Mouse (Mus musculus): Measurements from ENCODE around the gene Rbfox1.

Rbfox1 gene

DNA sequence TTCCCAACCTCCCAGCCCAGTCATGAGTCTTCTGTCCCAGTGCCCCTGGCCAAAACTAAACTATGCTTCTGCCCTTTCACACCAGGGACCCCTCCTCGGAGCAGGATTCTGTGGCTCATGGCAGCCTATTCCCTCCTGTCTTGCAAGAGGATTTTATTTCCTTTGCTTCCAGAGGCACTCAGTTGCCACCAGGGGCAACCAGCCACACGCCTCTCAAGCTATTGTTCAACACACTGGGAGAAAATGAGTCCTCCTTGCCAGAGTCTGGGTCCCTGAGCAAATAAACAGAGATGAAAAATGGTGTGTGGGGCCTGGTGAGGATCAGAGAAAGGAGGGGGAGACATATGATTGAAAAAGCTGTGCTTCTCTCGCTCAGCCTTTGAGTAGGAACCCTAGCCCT lies 327.8 kb downstream of the Rbfox1 start:
- no peak for DNase-seq (ENCODE audit: low spot score)

DNA sequence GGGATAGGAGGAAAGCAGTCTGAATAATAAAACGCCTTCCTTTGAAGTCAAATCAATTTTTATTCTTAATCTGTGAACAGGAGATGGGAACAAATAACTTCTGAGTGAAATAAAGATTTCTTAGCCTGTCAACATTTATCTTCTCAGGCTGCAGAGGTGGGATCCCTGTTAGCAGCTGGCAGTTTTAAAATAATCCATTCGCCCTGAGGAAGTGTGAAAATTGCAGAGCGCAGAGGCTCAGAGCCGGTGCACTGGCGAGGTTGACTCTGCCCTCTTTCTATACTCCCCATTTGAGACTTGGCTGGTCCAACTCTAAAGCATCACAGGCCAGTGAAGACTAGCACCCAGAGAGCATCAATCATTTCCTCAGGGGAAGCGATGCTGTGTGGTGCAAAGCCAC lies 342.3 kb downstream of the Rbfox1 start:
- no peak for DNase-seq (ENCODE audit: low spot score)

DNA sequence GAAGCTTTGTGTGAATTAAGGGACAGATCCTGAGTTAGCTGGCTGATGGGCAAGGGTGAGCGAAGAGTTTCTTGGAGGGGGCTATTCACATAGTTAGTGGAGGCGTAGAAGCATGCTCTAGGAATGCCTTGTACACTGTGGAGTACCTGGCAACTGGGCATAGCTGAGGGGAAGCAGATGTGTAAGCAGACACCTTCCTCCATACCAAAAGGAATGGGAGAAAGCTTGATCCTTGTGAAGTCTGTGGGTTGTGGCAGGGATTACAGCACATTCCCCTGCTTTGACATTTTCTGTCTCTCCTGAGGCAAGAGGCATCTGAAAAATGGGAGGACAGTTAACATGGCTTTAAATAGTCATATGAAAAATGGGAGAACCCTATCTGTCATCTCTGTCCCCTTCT lies 347.8 kb downstream of the Rbfox1 start:
- no peak for DNase-seq (ENCODE audit: low spot score)

DNA sequence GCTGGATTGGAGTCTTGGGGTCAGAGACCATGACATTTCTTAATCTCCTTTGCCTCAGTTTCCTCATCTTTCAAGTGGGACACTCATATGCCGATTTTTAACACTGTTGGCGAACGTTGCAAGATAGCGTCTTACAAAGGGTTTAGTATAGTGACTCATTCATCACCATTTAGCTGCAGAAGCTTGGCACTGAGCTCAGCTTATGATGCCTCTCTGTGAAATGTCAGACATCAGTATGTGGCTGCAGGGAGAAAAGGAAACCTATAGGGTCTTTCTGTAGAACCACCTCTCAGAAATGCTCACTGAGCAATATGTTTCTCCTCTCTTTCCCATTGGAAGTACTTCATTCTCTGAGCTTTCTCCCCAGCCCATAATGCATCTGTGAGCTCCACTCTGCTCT lies 356.2 kb downstream of the Rbfox1 start:
- no peak for DNase-seq (ENCODE audit: low spot score)

DNA sequence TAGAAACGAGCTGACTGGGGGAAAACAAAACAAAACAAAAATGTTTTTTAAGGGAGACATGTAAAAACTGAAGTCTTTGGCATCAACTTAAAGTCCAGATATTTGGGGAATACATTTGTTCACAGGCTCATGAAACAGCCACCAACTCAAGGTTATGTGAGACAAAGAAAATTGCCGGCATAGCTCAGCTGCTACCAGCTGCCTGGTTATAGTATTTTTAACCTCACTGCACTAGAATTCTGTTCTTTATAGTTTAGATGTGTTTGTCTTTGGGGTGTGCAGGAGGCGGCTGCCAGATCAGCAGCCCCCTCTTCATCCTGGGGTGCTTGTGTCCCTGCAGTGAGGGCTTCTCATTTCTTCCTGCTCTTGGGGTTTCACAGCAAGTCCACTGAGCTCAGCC lies 357.3 kb downstream of the Rbfox1 start:
- no peak for DNase-seq (ENCODE audit: low spot score)

DNA sequence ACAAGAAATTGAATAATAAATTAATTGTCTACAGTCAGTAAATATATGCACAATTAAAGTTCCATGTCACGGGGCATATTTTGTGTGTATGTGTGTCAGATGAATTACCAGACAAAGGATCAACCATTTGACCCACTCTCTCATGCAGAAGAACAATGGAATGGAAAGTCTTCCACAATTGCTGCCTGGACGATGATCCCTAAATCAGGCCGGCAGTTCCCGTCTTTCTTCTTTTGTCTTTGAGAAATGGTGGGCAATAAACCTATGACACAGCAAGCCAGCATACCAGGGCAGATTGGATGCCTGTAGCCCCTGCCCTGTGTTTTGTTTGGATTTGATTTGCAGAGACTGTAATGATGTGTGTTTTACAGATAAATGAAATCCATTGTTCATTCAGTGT lies 362.4 kb downstream of the Rbfox1 start:
- no peak for DNase-seq (ENCODE audit: low spot score)

DNA sequence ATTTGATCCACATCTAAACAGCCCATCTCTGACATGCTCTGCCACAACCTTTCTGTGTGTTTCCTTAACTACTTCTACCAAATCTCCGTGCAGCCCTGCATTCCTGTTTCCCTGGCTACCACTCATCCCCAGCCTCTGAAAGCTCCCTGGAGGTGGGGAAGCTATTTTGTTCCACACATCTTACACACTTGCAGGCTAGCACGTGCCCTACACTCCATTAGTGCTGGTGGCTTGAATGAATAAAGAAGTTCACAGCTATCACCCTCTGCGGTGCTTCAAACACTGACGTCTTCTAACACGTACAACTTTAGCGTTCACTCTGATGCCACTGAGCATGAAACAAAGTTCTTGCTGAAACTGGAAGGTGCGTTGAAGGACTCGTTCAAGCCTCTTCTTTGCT lies 379.4 kb downstream of the Rbfox1 start:
- DNase-seq (ENCODE audit: low spot score) = no peak

DNA sequence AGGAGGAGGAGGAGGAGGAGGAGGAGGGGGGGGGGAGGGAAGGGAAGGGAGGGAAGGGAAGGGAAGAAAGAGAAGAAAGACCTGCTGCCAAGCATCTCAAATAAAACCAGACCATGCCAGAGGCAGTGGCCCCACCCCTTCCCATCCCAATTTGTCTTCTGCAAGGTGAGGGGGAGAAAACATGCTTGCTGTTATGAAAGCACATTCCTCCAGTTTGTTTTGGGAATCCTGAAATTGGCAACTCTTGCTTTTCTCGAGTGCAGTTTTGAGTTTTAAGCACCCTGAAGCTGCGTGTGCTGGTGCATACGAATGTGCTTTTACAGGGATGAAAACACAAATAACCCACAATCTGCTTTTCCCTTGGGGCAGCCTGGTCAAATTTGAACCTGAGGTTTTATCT lies 380.5 kb downstream of the Rbfox1 start:
- DNase-seq (ENCODE audit: low spot score) = no peak

DNA sequence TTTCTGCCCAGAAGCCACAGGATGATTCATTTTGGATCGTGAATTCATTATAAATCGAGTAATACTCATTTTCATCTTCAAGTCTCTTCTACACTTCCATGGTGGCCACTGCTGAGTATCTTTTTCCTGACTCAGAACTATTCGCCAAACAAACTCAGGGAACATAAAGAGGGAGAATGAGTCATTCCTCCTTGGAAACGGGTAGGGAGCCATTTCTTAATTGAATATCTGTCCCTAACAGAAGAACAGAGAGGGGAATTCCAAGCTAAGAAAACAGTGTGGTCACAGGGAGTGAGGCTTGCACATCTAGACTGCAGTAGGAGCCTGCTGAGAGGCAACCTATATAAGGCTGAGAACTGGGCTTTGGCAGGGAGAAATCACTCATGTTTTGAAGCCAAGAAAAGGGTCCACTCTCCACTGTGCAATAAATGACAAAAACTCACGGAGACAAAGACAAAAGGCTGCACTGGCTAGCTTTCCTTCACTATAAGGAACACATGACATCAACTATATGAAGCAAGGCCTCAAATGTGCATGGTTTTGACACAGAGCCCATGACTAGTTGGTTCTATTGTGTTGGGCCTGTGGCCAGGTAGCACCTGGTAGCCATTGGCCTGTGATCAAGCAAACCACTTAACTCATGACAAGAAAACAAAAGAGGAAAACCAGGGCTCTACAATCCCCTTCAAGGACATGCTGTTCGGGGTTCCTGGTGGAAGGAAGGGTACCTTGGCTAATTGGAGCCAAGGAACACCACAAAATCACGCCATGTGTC lies 386.6 kb downstream of the Rbfox1 start:
- DNase-seq (ENCODE audit: low spot score) = no peak

DNA sequence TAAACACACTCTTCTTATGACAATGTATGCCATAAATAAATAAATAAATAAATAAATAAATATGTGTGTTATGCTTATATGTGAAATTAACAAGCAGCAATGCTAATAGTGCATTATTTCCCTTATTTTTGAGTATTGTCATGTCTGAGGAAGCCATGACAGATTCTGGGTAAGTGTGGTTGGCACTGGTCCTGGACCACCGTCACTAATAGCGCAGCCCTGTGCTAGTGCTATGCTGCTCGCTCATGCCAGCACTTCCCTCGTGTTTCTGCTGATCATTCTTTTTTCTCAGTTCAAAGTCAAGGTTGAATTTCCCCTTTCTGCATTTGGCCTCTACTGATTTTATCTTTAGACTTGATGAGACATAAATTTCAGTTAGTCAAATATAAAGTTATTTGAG lies 398.3 kb downstream of the Rbfox1 start:
- DNase-seq (ENCODE audit: low spot score) = no peak

DNA sequence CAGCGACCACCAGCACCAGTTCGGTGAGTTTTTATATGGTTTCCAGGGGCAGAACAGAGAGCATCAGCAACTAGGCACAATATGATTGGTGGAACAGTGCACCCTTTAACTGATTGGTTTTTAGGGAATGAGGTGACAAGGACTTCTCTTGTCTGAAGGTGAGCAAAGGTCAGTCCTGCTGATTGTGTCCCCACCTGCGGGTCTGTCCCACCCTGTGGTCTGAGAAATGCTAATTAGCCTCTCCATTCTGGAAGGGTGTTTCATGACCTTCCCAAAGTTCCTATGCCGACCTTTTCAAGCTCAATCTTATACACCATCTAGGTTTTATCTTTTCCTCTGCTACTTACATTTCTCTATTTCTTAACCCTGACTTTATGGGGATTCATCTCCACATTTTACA lies 399.2 kb downstream of the Rbfox1 start:
- DNase-seq (ENCODE audit: low spot score) = no peak

DNA sequence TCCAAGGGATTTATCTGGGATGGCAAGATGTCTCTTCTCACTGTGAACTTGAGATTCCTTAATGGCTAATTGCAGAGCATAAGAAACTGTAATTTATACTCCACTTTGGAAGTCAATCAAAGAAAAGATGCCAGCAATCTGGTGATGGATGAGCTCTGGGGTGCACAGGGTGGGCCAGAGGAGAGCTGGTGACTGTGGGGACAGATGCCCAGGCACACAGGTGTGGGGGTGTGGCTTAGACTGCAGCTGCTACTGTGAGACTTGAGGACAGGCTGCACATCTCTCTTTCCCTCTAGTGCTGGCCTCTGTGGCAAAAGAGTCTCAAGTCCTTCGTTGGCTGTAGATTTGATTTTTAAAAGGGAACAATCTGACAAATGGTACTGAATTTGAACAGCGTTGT lies 402.5 kb downstream of the Rbfox1 start:
- DNase-seq (ENCODE audit: low spot score) = no peak

DNA sequence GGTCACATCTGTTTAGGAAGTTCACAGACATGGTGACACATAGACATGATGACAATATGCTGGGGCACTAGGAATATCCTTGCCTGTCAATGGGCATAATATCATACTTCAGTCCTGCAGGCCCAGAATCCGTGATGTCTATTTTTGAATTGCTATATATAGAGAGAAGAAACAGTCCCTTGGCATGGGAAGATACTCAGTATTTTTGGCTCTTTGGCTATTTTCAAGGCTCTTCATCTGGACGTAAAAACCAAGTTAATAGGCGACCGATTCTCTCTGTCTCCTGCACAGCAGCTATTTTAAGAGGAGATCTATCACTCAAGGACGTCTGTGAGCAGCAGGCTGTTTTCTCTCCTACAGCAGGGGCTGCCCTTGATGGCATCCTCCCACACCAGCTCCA lies 415.0 kb downstream of the Rbfox1 start:
- no peak for DNase-seq (ENCODE audit: low spot score)

DNA sequence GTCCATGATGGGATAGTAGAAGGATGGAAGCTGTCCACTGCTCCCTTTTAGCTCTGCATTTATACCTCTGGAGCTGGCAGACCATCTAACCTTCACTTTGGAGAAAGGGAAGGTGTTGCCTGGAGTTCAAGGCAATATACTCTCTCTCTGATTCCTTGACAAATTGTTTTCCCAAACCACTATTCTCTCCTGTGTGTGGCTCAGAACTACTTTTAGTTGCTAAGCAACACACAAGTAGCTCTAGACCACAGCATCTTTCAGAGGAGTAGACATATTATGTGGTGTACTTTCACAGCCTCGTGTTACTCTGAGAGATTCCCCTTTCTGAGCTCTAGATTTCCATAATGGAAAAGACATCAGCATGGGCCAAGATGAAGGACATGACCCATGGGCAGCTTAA lies 417.9 kb downstream of the Rbfox1 start:
- no peak for DNase-seq (ENCODE audit: low spot score)

DNA sequence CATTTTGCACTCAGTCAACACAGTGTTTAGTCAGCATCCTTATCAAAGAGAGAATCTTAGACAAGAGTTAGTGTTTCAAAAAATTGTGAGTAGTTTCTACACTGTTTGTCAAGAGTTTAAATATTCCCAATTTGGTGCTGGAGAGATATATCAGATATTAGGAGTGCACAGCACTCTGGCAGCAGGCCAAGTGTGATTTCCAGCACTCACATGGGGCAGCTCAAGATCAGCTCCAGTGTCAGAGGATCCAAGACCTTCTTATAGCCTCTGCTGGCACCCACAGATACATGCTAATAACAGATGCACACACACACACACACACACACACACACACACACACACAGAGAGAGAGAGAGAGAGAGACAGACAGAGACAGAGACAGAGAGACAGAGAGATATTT lies 424.8 kb downstream of the Rbfox1 start:
- DNase-seq (ENCODE audit: low spot score) = no peak

DNA sequence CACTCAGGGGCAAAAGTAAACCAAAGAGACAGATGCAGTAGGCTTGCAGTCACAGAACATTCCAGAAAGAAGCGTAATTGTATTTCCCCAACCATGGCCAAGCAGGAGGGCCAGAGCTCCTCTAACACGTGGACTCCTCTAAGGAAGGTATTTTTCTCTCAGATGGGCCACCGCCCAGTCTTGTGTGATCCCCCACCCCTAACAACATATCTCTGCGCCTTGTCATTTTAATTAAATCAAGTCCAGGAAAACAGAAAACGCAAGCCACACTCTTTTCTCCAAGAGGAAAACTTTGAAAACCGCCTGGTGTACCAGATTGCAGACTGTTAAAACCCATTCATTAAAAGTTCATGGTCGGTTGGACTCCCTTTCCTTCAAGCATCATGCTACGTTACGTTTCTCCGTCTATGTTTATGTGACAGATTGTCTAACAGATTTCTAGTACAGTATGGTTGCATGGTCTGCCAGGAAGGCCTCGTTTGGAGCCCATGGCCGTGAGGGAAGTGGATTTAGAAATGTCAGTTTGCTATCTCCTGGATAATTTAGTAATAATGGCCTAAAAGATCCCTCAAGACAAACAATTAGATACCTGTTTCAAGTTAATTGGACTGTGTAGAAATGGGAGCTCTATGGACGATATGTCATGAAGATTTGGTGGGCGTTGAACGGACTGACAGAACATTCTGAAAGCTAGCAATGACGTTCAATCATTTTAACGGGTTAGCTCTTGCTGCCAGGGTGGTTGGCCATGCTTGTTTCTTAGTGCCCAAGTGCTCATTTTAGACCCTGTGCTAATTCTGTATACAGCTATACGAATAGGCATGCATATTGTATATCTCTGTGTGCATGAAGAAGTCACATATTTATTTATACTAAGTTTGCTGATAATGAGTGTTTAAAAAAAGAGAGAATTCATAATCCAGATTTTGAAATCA lies 425.9 kb downstream of the Rbfox1 start:
- DNase-seq (ENCODE audit: low spot score) = no peak

DNA sequence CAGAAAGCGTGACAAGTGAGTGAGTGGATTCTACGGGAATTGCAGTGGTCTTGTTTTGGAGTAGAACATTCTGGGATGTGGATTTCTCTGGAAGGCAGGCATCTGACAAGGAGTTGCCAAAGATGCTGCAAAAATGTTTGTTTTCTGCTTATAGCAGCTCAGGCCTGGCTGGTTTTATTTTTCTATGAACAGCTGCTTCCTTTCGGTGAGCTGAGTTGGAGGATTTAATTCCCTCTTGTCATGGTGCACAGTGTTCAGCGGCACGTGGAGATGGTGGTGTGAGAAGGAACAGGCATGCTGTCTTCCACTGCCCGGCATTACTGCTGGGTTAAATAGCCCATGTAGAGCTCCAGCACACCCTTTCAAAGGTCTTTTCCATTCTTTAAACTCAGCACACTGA lies 428.5 kb downstream of the Rbfox1 start:
- DNase-seq (ENCODE audit: low spot score) = no peak

DNA sequence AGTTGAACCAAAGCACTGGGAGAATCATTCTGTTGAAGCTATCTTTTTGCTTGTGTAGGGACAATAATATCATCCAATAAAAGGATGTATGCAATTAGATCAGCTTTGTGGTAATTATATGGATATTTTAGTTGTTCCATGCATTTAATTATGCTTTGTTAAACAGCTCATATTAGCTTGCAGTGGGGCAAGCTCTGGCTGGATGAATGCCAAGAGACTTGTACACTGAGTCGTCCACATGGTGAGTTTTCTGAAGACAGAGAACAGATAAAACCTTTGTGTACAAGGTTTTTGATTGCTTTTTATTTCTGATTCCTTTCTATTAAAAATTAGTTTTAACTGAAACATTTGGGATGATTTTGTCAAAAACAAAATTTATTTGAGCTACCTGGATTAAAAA lies 439.7 kb downstream of the Rbfox1 start:
- no peak for DNase-seq (ENCODE audit: low spot score)

DNA sequence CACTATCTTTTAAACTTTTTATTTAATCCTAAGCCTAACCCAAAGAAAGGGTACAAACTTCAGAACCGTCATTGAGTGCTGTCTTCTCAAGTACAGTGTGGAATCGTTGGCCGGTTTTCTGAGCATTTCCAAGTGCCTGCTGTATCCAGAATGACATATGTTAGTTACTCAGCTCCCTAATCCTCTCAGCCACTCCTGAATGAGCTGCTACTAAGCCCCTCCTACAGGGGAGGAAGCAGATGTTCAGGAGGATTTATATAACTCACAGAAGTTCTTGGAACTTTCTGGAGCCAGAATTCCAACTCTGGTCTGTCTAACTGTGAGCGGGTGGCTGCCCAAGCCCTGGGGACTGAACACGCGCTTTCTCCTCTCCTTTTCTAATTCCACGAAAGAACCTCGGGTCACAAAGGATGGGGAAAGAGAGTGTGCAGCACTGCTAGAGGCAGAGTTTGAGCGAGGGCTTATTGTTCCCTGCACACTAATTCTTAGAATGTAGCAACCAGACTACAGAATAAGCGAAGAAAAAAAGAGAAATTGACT lies 446.3 kb downstream of the Rbfox1 start:
- DNase-seq (ENCODE audit: low spot score) = no peak

DNA sequence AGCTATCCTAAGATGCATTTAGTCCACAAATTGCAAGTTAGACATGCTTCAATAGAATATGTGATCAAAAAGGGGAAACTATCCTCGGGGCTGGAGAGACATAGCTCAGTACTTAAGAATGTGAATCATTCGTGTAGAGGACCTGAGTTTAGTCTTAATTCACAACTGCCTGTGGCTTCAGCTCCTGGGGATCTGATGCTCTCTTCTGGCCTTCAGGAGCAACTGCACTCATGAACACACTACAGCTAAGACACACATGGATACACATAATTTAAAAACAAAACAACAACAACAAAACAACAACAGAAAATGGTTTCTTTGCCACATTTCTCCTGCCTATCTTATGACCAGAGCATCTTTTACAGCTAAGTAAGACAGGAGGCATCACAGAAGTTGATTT lies 448.1 kb downstream of the Rbfox1 start:
- DNase-seq (ENCODE audit: low spot score) = no peak

DNA sequence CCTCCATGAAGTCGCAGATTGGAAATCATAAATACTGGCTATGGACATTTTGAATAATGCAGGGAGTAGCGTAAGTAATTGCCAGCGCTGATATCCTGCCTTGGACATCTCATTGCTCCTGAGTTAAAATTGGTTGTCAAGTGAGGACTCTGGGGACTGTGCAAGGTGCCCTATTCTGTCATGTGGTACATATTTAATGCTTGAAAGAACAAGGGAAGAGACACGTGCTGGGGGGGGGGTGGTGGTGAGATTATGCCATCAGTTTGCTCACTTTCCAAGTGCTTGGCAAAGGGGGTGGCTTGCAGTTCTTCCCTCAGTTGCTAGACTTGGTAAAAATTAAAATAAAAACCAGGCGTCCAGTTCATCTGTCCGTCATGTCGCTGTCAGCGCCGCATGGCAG lies 462.9 kb downstream of the Rbfox1 start:
- DNase-seq (ENCODE audit: low spot score) = no peak

DNA sequence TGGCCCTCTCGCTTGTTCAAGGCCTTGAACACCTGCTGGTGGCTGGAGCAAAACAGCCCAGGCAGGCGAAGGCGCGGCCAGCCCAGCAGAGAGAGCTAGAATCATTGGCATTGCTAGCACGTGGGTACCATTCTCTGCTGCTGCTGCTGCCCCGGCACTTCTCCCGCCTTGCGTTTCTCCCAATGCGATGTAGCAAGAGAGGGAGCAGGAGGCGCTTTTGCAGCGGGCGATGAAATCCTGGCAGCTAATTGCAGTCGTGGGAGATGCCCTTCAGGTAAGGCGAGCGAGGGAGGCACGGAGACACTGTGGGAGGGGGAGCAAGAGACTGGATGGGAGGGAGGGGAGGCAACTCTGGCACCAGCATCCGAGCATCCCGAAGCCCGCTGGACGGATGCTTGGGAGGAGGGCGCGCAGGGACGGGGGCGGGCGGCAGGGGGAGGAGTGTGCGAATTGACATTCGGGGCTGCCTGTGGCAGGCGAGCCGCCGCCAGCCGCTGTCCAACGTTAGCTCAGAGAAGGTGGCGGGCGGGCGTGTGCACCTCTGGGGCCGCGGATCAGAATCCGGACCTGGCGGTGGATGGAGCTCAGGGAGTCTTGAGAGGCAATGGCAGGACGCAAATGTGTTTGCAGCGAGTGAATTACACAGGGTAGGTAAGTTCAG lies 463.6 kb downstream of the Rbfox1 start:
- DNase-seq (ENCODE audit: low spot score) = no peak

DNA sequence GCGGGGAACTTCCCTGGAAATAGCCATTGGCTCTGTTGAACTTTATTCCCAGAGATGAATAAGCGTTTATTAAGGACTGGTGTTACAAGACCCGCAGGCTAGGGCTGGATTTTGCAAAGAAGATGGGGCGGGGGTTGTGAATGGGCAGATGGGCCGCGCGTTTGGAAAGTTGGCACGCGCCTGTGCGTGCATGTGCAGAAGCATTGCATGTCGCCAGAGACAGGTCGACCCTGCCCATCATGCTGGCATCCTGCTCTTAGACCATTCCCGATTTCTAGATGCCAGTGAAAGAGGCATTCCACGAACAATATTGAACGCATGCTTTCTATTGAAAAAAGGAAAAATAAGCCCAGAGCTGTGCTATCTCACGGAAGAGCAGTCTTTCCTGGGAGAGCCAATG lies 464.2 kb downstream of the Rbfox1 start:
- DNase-seq (ENCODE audit: low spot score) = no peak
